Mouse (Mus musculus): ENCODE measurements at regions not wholly inside any gene's neighbourhood (a gene's known extent, or its start where the extent isn't known, plus 50 kb on each side); places are given as distances from the start of the nearest gene placed in this dataset.

DNA sequence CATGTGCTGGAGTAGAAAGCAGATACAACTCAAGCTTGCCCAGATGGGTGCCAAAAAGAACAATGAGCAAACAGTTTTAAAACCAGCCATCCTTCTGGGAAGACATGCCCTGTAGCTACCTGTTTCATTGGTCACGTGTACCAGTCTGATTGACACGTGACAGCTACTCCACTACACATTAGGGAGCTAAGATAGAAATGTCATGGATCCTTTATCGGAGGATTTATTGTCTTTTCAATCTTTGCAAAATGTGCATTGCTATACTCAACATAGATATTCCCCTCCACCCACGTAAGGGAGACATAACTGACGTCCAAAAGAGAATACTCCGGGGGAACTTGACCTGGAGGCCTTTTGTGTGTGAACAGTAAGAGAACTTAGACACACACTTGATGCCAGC, 171.1 kb upstream of the Cited2 start:
- H3K9me3 ChIP-seq (ENCODE audit: control insufficient read depth, low read length): no peaks in the 10 kb centered on the region
- H3K27me3 ChIP-seq (ENCODE audit: control insufficient read depth, insufficient read depth, low read length): no peaks in the 10 kb centered on the region
- ATAC-seq (ENCODE audit: insufficient number of reproducible peaks, insufficient read depth, low FRiP score, low read depth): no peak
- no peaks in the 10 kb centered on the region for H3K36me3 ChIP-seq (ENCODE audit: control insufficient read depth, insufficient read depth, low read length)
- H3K9ac ChIP-seq (ENCODE audit: low read length): no peak overlapping the region
- H3K27ac ChIP-seq (replicated peaks in 1 of 2; ENCODE audit: control insufficient read depth in 1 of 2, insufficient read depth in 1 of 2, low read depth in 2 of 2, low read length in 2 of 2): no peak overlapping the region
- peaks cover 5% of the 10 kb centered on the region in 2 experiments; a peak in 1 of 4 replicates for H3K4me1 ChIP-seq (ENCODE audit: control insufficient read depth in 2 of 2, insufficient read depth in 2 of 2, low read length in 2 of 2)
- no peak overlapping the region for H3K4me3 ChIP-seq (ENCODE audit: control insufficient read depth in 1 of 2, insufficient read depth in 1 of 2, low read depth in 1 of 2, low read length in 2 of 2)
- 84% methylated on average over 6 of the region's 6 CpGs for WGBS
- H3K4me2 ChIP-seq (ENCODE audit: low read length): no peak overlapping the region

DNA sequence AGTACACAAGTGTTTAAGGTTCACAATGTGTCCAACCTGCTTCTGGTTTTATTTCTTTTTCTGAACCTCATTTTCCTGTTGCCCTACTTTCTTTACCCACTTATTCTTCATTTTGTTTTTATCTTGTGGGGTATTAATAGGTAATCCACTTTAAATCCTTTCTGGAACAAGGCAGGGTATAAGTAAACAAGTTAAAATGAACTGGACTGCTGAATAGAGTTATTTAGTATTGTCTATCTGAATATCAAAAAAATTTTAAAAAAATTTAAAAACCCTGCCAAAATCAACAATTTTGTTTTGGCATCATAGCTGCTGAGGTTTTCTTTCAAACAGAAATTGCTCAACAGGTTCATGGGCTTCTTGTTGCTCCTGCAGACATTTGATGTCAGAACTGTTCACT, 170.7 kb upstream of the Cited2 start:
- Histone ChIP-seq H3K27ac (replicated peaks in 1 of 2; ENCODE audit: control insufficient read depth in 1 of 2, insufficient read depth in 1 of 2, low read depth in 2 of 2, low read length in 2 of 2) (no peak overlapping the region), H3K9ac (ENCODE audit: low read length) (no peak overlapping the region), H3K4me2 (ENCODE audit: low read length) (no peak overlapping the region), H3K36me3 (ENCODE audit: control insufficient read depth, insufficient read depth, low read length) (no peaks in the 10 kb centered on the region), H3K9me3 (ENCODE audit: control insufficient read depth, low read length) (no peaks in the 10 kb centered on the region), H3K27me3 (ENCODE audit: control insufficient read depth, insufficient read depth, low read length) (no peaks in the 10 kb centered on the region), H3K4me1 (ENCODE audit: control insufficient read depth in 2 of 2, insufficient read depth in 2 of 2, low read length in 2 of 2) (peaks cover 5% of the 10 kb centered on the region in 2 experiments; a peak in 1 of 4 replicates), H3K4me3 (ENCODE audit: control insufficient read depth in 1 of 2, insufficient read depth in 1 of 2, low read depth in 1 of 2, low read length in 2 of 2) (no peak overlapping the region)
- ATAC-seq (ENCODE audit: insufficient number of reproducible peaks, insufficient read depth, low FRiP score, low read depth): no peak

DNA sequence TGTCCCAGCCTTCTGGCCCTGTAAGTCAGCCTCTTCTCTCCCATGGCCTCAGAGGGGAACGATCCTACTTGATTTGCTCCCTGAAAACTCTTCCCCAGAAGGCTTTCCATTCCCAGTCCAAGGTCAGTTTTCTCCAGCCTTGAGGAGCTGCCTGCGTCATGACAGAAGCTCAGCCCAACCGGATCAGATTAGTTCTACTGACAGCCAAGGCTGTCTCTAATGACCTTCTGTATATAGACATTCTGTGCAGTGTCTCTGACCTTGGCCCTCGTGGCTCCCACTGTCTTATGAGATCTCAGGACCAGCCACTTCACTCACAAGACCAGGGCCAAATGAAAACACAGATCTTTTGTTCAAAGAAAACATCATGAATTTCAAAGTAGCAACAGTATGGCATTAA, 166.6 kb upstream of the Cited2 start:
- no peaks in the 10 kb centered on the region for H3K9me3 ChIP-seq (ENCODE audit: control insufficient read depth, low read length)
- WGBS: 49% methylated on average over 4 of the region's 4 CpGs

DNA sequence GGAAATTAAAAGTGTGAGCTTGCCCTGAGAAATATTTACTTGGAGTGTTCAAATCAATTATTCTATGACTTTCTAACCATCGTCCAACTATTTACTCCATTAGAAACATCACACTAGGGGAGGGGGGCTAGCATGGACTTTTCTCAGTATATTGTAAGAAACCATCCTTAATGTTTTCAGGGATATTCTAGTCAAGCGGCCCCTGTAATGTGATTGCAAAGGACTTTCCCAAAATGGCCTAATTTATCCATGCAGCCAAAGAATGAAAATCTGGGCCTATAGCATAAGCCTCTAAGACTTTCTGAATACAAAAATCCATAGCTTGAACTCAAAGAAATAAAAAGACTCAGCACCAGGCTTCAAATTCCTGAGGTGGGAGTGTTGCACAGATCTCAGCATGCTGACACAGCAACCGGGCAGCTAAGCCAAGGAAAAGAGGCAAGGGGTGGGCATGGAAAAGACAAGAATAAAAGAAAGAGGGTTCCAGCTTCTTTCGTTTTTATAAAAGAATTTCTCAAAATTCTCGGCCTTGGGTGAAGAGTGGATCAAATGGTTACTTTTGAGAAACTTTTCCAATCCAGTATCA, 163.6 kb upstream of the Cited2 start:
- peaks cover 11 to 25% of the 10 kb centered on the region in 2 experiments for H3K4me1 ChIP-seq (ENCODE audit: control insufficient read depth in 2 of 2, insufficient read depth in 2 of 2, low read length in 2 of 2)
- no peaks in the 10 kb centered on the region for H3K9me3 ChIP-seq (ENCODE audit: control insufficient read depth, low read length)
- no peaks in the 10 kb centered on the region for H3K27me3 ChIP-seq (ENCODE audit: control insufficient read depth, insufficient read depth, low read length)
- H3K36me3 ChIP-seq (ENCODE audit: control insufficient read depth, insufficient read depth, low read length): no peaks in the 10 kb centered on the region
- H3K27ac ChIP-seq (replicated peaks in 1 of 2; ENCODE audit: control insufficient read depth in 1 of 2, insufficient read depth in 1 of 2, low read depth in 2 of 2, low read length in 2 of 2): no peak overlapping the region
- WGBS: 58% methylated on average over 5 of the region's 5 CpGs
- H3K9ac ChIP-seq (ENCODE audit: low read length): no peak overlapping the region
- no peak overlapping the region for H3K4me3 ChIP-seq (ENCODE audit: control insufficient read depth in 1 of 2, insufficient read depth in 1 of 2, low read depth in 1 of 2, low read length in 2 of 2)
- H3K4me2 ChIP-seq (ENCODE audit: low read length): no peak overlapping the region
- no peak for ATAC-seq (ENCODE audit: insufficient number of reproducible peaks, insufficient read depth, low FRiP score, low read depth)

More for the DNA sequence above, 166.6 kb upstream of the Cited2 start:
- H3K27ac ChIP-seq (replicated peaks in 1 of 2; ENCODE audit: control insufficient read depth in 1 of 2, insufficient read depth in 1 of 2, low read depth in 2 of 2, low read length in 2 of 2): no peak overlapping the region
- ATAC-seq (ENCODE audit: insufficient number of reproducible peaks, insufficient read depth, low FRiP score, low read depth): no peak
- H3K4me2 ChIP-seq (ENCODE audit: low read length): no peak overlapping the region
- peaks cover 5 to 13% of the 10 kb centered on the region in 2 experiments; a peak in 2 of 4 replicates for H3K4me1 ChIP-seq (ENCODE audit: control insufficient read depth in 2 of 2, insufficient read depth in 2 of 2, low read length in 2 of 2)
- no peak overlapping the region for H3K9ac ChIP-seq (ENCODE audit: low read length)
- H3K4me3 ChIP-seq (ENCODE audit: control insufficient read depth in 1 of 2, insufficient read depth in 1 of 2, low read depth in 1 of 2, low read length in 2 of 2): no peak overlapping the region
- H3K36me3 ChIP-seq (ENCODE audit: control insufficient read depth, insufficient read depth, low read length): no peaks in the 10 kb centered on the region
- no peaks in the 10 kb centered on the region for H3K27me3 ChIP-seq (ENCODE audit: control insufficient read depth, insufficient read depth, low read length)

DNA sequence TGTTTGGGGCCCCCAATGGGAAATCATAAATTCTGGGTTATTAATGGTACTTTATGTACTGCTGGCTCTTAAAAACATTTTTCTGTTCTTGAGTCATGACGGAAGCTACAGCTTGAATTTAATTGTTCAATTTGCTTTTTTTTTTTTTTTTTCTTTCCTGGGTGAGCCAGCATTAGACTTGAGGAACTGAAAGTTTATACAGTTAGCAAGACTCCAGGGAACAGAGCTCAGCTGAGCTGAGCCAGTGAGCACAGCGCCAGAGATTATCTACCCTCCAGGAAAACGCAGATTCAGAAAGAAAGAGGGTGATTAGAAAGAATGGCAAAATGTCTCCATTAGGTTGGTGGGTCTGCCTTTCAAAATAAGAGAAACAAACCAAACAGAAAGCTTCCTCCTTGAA, 163.0 kb upstream of the Cited2 start:
- H3K4me2 ChIP-seq (ENCODE audit: low read length): no peak overlapping the region
- WGBS: 32% methylated on average over 3 of the region's 3 CpGs
- peak overlapping the region; percentile 29 to 43 for H3K27ac ChIP-seq (replicated peaks in 1 of 2; ENCODE audit: control insufficient read depth in 1 of 2, insufficient read depth in 1 of 2, low read depth in 2 of 2, low read length in 2 of 2)
- H3K4me3 ChIP-seq (ENCODE audit: control insufficient read depth in 1 of 2, insufficient read depth in 1 of 2, low read depth in 1 of 2, low read length in 2 of 2): no peak overlapping the region
- H3K36me3 ChIP-seq (ENCODE audit: control insufficient read depth, insufficient read depth, low read length): no peaks in the 10 kb centered on the region
- no peaks in the 10 kb centered on the region for H3K27me3 ChIP-seq (ENCODE audit: control insufficient read depth, insufficient read depth, low read length)
- ATAC-seq (ENCODE audit: insufficient number of reproducible peaks, insufficient read depth, low FRiP score, low read depth): no peak
- H3K4me1 ChIP-seq (ENCODE audit: control insufficient read depth in 2 of 2, insufficient read depth in 2 of 2, low read length in 2 of 2): peaks cover 11 to 25% of the 10 kb centered on the region in 2 experiments
- H3K9ac ChIP-seq (ENCODE audit: low read length): no peak overlapping the region
- no peaks in the 10 kb centered on the region for H3K9me3 ChIP-seq (ENCODE audit: control insufficient read depth, low read length)

DNA sequence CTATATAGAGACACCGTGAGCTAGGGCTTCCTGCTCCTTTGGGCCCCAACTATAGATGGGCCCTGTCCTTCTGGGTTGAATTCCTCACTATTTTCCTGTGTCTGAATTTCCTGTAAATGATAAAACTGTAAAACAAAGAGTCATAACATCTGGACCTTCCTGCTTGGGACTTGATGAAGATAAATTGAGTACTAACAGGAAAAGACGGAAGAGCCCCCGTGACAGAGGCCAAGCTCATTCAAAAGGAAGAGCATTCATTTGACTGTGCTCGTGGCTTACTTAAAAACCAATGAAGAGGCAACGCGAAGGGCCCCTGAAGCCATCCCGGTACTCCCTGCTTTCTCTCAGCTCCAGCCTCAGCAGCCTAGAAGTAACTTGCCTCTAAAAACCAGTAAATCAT, 161.6 kb upstream of the Cited2 start:
- WGBS: 58% methylated on average over 7 of the region's 7 CpGs

DNA sequence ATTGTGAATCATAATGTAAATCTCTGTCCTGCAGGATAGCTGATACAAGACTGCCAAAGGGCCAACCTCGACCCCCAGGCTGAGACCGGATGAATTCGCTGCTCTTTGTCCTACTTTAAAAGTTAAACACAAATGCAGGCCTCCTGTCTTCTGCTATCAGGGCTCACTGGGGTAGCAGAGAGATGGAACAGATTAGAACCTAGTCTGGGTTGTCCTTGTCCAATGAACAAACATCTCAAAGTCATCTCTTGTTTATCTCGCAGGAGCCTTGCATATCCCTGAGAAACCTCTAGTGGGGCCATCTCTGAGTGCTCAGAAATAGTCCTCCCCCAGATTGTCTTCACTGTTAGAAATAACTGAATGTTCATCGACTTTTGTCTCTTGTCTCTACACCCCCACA, 161.0 kb upstream of the Cited2 start:
- WGBS: 60% methylated on average over 5 of the region's 5 CpGs

More for the DNA sequence above, 161.6 kb upstream of the Cited2 start:
- H3K27ac ChIP-seq (replicated peaks in 1 of 2; ENCODE audit: control insufficient read depth in 1 of 2, insufficient read depth in 1 of 2, low read depth in 2 of 2, low read length in 2 of 2): peak overlapping the region in 1 of 2 experiments; percentile 20; a peak in 1 of 4 replicates
- no peaks in the 10 kb centered on the region for H3K36me3 ChIP-seq (ENCODE audit: control insufficient read depth, insufficient read depth, low read length)
- no peak overlapping the region for H3K4me2 ChIP-seq (ENCODE audit: low read length)
- no peaks in the 10 kb centered on the region for H3K9me3 ChIP-seq (ENCODE audit: control insufficient read depth, low read length)
- ATAC-seq (ENCODE audit: insufficient number of reproducible peaks, insufficient read depth, low FRiP score, low read depth): no peak
- H3K4me1 ChIP-seq (ENCODE audit: control insufficient read depth in 2 of 2, insufficient read depth in 2 of 2, low read length in 2 of 2): peaks cover 8 to 25% of the 10 kb centered on the region in 2 experiments
- no peak overlapping the region for H3K9ac ChIP-seq (ENCODE audit: low read length)
- no peaks in the 10 kb centered on the region for H3K27me3 ChIP-seq (ENCODE audit: control insufficient read depth, insufficient read depth, low read length)
- no peak overlapping the region for H3K4me3 ChIP-seq (ENCODE audit: control insufficient read depth in 1 of 2, insufficient read depth in 1 of 2, low read depth in 1 of 2, low read length in 2 of 2)

More for the DNA sequence above, 161.0 kb upstream of the Cited2 start:
- Histone ChIP-seq H3K36me3 (ENCODE audit: control insufficient read depth, insufficient read depth, low read length) (no peaks in the 10 kb centered on the region), H3K4me2 (ENCODE audit: low read length) (no peak overlapping the region), H3K4me3 (ENCODE audit: control insufficient read depth in 1 of 2, insufficient read depth in 1 of 2, low read depth in 1 of 2, low read length in 2 of 2) (no peak overlapping the region), H3K9me3 (ENCODE audit: control insufficient read depth, low read length) (no peaks in the 10 kb centered on the region), H3K4me1 (ENCODE audit: control insufficient read depth in 2 of 2, insufficient read depth in 2 of 2, low read length in 2 of 2) (peaks cover 8 to 25% of the 10 kb centered on the region in 2 experiments), H3K27ac (replicated peaks in 1 of 2; ENCODE audit: control insufficient read depth in 1 of 2, insufficient read depth in 1 of 2, low read depth in 2 of 2, low read length in 2 of 2) (peak overlapping the region; percentile 20 to 38; a peak in 1 of 4 replicates), H3K9ac (ENCODE audit: low read length) (no peak overlapping the region), H3K27me3 (ENCODE audit: control insufficient read depth, insufficient read depth, low read length) (no peaks in the 10 kb centered on the region)
- no peak for ATAC-seq (ENCODE audit: insufficient number of reproducible peaks, insufficient read depth, low FRiP score, low read depth)

Measured in heart, embryonic 14.5 days (tissue).